Mouse (Mus musculus): ENCODE measurements around the gene Spock1.

DNA sequence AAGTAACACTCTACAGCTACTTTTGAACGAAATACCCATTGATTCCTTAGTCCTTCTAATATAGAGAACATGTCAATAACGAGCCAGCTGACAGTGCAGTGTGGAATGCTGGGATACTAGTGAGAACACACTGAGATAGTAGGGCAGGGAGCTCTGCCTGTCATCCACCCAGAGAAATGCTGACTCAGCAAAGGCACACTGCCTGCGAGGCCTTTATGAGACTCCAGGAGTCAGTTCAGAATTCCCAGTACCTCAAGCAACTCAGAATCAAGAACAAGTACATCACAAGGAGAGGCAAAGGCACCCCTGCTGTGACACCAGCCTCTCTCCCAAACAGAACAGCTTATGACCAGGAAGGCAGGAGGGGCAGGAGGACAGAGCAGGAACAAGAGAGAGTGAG lies 163.5 kb downstream of the Spock1 start:
- no peak for TF ChIP-seq CTCF (IDR thresholded peaks at IDR 0.05; ENCODE audit: extremely low read depth, insufficient read length, insufficient replicate concordance, low read depth, low read length)
- no peak for TF ChIP-seq POLR2A (IDR thresholded peaks at IDR 0.05; ENCODE audit: low read depth, low read length)

Data from small intestine, adult 2 months (tissue).